Mouse (Mus musculus): ENCODE results near the gene Gstm2. TPM values are rescaled to one million over a fixed set of nuclear protein-coding genes. Genes with fewer than 3 reads are reported as not detected.
"Not testable (repeated sequence)": the region's sequence is repeated elsewhere in the genome, so short reads cannot be mapped to it uniquely, and the experiment has no call there.

The Gstm2 gene
- total RNA-seq (2021) (100 to 1,000 TPM; 231 to 239 TPM), polyA plus RNA-seq (2012; rRNA removed) (133 and 141 TPM in 2 replicates)
- long read RNA-seq, transcript Gstm2-201 (8 exons, 1,064 nt): major isoform, 158 of 189 reads
- long read RNA-seq, partial matches to known transcripts: 11 of 189 reads
- long read RNA-seq, other reads (novel, unspliced or antisense): 20 of 189 reads

DNA sequence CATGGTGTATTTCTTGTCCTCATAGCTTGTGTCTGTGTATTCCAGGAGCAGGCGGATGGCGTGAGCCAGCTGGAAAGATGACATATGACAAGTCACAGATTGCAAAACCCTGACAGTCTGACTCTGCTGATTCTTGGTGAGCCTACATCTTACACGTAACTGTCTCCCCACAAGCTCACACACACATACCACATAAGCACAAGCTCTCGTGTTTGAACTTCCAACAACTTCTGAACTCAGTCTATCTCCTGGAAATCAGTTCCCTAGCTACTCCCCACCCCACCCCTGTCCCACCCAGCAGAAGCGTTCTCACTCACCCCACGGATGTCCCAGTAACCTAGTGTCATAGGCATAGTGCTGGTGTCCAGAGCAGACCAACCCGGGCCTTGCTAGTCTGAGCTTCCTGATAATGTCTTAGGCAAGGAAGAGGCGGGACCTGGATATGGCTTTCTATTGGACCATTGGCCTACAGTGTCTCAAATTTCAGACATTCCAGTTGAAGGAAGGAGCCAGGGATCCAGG lies at the start of gene Gstm2:
TSS of gene Gstm2 (minus strand) at position 413 of the 522 bp plus-strand sequence.
- peak; percentile 79 for DNase-seq

DNA sequence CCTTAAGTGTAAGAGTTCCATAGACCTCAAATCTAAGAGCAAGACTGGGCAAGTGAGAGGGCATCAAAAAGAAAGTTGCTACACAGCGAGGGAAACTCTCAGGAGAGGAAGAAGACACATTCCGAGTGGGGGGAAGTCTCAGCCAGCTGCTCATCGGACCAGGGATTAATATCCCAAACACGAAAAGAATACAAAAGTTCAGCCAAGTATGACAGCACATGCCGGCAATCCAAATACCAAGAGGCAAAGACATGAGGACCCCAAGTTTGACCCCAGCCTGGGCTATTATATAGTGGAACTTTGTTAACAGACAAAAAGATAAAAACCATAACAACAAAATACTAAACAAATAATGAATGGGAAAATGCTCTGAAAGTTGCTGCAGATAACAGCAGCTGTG lies 46.9 kb upstream of the Gstm2 start:
- DNase-seq: no peak

DNA sequence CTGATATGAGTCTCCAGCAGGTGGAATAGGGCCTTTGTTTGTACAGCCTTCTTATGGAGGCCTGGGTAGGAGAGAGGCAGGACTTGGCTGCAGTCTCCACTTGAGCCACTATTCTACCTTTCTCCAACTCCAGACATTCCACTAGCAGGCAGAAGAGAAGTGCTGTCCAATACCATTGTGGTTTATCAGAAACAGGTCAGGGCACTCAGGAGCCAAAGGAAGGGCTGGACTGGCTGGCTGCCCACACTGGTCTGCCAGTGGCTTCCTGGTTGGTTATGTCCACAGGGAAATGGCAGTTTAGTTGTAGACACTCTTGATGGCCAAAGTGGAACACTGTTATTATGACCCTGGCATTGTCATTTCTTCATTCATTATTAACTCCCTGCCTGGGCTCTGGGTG lies 45.9 kb upstream of the Gstm2 start:
- DNase-seq: no peak

DNA sequence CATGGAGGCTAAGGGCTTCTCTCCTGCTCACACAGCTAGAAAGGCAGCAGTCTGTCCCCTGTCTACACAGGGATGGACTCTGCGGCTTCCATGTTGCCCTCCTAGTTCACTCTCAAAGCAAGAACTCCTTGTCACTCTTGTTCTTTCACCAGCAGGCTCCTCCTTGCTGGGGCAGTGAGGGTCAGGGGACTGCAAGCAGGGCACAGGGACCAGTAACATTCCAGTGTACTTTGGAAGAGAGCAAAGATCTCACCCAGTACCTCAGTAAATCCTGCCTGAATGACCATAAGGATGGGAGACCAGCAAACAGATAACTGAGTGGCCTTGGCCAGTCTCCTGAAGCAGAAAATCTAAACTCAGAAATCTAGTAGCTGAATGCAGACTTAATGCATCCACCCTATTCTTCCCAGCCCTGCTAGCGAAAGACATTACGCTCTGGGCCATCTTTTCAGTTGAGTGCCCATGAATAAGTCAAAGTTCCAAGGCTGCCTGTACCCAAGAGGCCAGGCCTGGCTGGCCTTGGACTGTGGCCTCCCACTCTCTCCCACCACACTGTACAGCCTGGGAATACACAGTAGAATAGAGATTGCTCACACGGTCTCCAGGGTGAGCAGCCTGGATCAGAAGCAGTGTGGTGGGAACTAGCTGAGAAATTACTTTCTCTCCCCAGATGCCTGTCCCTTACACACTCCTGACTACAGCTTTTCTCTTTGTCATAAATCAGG lies 42.5 kb upstream of the Gstm2 start:
- no peak for DNase-seq

DNA sequence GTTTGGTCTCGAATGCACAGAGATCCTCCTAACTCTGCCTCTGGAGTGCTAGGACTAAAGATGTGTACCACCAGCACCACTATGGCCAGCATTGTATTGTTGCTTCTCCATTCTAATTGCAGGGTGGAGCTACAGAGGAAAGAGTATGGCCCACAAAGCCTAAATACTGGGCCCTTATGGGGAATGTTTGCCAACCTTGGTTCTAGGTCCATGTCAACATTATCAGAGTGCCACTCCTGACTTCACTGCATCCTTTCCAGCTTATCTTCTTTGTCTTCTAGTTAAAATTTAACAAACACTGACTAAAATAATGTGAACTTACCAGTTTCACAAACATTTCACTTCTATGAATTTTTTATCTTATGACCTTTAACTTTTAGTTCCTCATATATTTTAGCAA lies 40.3 kb upstream of the Gstm2 start:
- no peak for DNase-seq

DNA sequence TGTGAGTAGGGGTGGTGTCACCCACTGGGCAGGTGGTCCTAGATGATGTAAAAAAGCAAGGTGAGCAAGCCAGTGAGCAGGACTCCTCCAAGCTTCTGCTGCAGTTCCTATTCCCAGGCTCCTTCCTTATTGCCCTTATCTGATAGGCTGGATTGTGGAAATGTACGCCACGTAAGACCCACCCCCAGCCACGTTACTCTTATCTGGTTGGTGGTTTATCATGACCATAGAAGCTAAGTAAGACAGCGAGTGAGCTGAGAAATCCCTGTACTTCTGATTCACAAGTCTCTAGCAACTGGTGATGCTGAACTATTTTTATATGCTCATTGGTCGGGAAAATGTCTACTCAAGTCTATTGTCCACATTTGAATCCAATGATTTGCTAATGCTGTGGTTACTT lies 39.8 kb upstream of the Gstm2 start:
- DNase-seq: no peak

DNA sequence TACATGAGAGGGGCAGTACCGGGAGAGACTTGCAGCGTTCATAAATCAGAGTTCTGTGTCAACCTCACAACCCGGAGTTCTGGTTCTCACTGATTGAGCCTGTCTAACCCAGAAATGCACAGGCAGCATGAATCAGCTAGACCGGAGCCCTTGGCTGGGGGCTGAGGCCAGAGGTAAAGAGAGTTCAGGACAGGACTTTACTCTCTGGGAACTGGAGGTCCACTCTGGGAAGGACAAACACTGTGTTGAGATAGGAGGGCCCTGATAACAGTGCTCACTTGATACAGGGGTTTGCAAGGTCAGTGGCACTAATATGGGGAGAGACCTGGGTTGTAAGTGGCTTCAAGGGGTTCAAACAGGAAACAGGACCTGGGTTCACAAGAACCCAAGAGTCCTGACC lies 39.1 kb upstream of the Gstm2 start:
- DNase-seq: peak; percentile 34

DNA sequence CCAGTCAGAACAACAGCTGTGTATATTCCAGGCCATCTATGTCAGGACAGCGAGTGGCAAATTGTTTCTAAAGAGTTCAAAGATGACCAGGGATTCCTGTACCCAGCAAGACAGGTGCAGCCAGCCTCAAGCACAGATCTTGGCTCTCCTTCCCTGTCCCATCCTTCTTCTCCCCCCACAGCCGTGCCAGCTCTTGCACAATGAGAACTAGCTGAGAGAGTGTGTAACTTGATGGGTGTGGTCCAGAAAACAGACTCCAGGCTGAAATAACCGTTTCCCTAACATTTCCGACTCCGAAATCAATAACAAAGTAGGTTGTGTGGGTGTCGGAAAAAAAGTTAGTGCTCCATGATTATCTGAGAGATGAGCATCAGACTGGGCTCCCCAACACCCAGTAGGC lies 36.4 kb upstream of the Gstm2 start:
- DNase-seq: peak; percentile 34

DNA sequence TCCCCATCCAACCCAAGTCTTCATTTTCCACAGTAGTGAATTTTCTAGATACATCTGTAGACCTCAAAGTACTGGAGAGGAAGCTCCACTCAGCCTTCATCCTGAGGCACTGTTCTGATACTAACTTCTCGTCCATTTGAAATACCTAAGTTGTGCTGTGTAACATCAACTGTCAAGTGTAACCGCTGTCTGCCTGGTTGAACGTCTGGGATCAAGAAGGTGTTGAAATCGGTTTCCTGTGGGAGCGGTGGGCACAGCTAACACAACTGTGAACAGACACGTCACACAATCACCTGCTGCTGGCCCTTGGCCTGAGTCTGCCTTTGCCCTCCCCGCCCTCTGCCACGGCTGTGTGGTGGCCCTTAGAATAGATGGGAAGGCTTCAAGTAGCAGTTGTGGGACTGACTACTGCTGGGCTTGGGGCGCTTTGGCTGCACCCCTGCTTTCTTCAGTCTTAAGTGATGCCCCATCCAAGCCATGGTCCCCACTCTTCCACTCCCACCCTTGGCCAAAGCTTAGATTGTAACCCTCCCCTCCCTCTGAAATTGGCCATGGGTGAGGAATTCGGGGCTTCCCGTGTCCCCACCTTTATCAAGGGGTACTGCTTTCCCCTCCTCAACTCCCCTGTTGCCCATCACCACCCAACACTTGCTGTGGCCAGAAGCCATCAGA lies 34.2 kb upstream of the Gstm2 start:
- not testable (repeated sequence) for DNase-seq

DNA sequence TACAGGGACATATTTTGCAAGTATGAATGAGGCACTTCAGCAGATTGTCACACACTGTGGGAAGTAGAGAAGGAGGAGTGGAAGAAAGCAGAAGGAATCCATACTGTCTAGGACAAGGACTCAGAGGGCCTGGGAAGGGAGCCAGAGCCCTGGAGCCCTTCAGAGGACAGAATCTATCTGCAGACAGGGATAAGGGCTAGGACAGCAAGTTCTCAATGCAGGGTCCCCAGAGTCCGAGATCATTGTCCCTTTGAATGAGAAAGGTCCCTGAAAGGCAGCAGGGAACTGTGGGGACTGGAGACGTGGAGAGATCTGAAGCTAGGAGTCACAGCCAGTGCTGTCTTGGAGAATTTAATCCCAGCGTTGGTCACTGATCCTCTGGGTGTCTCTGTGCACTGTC lies 33.0 kb upstream of the Gstm2 start:
- DNase-seq: not testable (repeated sequence)

DNA sequence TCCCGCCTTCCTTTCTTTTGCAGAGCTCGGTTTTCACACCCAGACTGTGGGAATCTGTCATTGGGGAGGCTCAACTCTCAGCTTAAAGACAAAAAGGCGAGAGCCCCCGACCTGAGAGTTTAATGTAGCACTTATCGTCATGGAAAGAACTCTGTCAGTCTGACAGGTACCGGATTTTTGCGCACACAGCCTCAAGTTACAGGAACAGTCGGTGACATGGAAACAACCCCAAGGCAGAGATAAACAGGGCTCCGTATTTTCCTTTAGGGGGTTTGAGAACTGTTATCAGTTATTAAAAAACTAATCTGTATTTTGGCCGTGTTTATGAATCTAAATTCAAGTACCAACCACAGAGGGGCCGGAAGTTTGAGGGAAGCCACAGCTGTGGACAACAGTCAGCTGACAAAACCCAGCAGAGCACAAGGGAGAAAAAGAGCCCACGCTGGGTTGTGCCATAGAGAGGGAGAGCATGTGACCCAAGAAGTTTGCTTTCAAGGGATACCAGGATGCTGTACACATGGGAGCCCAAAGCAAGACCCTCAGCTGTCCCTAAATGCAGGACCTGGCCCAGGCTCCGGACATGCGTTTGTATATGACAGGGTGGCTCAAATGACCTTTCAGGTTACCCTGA lies 32.1 kb upstream of the Gstm2 start:
- DNase-seq: no peak

DNA sequence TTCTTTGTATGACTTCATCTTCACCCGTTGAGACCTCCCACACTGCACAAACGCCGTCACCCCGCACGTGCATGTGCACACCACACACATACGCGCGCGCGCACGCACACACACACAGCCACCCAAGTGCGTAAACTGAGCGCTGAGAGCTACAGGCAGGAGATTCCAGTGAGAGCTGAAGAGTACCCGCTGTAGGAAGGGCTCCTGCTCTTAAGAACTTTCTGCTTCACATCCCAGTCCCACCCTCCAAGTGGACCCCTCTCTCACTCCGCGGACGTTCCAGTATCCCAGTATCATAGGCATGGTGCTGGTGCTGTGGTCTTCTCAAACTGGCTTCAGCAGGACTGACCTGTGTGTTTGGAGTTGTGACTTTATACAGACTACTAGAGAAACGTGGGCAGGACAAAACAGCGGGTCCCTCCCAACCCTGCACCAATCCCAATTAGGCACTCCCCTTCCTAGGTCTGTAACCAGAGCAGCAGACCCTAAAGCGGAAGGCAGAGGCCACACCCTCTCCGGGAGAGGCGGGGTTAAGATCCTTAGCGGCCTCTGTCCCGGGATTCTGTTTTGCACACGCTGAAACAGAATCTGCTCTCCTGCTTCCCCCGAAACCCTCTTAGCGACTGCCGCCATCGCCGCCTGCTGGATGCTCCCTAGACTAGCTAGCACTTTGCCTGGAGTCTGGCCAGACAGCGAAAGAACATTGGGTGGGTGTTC lies 31.4 kb upstream of the Gstm2 start, which contains the start of gene Gstm1:
TSS of gene Gstm1 (minus strand) at position 501 of the 717 bp plus-strand sequence.
- peak; percentile 97 for DNase-seq

DNA sequence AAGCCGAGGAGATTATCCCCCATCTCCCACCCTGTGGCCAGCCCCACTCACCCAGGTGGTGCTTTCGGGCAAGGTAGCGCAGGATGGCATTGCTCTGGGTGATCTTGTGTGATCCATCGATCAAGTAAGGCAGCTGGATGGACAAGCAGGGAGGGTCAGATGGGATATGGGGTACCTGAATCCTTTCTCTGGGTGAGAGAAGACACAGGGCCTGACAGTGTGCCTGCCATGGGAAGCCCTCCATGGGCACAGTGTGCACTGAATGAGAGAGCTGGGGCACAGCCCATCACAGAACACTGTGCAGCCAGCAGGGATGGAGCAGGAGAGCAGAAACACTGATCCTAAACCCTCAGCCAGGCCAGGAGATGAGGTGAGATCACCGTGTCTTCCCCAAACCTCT lies 30.2 kb upstream of the Gstm2 start:
- not testable (repeated sequence) for DNase-seq

DNA sequence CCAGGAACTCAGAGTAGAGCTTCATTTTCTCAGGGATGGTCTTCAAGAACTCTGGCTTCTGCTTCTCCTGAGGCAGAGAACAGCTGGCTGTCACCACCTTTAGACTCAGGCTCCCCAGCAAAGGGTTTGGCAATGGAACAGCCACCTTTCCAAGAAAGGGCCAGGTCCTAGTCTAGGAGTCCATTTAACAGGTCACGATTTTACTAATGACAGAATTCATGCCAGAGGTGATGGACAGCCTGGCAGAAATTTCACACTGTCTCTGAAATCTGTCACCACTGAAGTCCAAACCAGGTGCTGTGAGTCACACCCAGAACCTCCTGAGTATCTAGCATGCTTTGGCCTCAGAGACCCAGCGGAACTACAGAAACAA lies 28.7 kb upstream of the Gstm2 start:
- no peak for DNase-seq

DNA sequence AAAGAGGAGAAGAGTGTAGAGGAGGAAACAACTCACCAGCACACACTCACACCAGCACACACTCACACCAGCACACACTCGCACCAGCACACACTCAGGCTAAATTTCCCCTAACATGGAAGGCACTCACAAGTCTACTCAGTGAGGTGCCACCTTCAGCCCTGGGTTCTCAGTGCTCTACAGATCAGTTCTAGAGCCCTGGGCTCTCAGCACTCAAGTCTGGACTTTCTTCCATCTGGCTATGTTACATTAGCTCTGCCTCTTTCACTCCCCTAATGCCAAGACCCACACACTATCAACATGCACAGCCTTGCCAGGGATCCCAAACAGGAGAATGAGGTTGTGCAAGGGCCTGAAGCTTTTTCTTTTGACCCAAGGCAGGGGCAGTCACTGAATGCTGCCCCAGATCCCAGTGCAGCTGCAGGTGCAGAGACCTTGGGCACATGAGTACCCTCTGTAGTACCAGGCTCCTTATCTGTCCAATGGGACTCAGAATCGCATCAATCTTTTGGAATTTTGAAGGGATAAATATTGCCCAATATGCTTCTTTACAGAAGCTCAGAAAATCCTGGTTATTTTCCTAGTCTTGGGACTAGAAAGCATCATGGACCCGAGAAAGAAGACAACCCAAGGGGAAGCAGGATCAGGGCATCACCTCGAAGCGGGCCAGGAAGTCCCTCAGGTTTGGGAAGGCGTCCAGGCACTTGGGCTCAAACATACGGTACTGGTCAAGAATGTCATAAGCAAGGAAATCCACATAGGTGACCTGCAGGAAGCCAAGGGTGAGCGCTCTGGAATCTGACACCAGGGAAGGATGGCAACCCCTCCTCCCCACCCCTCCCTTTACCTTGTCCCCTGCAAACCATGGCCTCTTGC lies 28.1 kb upstream of the Gstm2 start:
- DNase-seq: peak; percentile 36

DNA sequence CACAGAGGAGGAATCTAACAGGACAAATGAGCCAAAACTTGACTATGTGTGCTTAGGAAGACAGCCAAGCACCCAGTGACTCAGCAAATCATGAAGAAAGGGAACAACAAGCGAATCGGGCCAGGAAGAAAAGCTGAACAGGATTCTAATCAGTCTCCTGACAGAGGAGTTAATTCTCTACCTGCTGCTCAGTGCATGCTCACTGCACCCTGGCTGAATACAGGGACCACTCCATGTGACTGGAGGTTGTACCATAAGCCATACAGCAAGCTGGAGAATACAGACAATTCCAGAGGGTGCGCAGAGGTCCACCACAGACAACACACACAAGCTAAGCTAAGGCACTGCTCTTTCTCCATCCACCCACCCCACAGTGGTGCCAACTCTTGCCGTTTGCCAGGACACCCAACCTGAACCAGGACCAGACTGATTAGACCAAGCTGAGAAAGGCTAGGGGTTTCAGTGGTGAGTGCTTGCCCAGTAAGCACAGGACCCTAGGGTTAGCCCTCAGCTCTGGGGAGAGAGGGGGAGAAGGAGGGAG lies 27.1 kb upstream of the Gstm2 start:
- peak; percentile 86 for DNase-seq

DNA sequence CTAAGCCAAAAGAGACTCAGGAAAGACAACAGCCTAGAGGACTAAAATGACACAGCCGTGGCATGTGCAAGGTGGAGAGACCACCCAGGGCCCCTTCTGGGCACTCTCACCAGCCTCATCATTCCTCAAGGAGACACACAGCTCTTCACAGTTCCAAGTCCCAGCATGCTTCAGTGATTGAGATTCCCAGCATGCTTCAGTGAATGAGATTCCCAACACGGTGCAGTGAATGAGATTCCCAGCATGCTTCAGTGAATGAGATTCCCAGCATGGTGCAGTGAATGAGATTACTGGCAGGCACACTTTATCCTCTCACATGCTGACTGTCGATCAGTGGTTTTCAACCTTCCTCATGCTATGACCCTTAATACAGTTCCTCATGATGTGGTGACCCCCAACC lies 25.3 kb upstream of the Gstm2 start:
- DNase-seq: no peak

DNA sequence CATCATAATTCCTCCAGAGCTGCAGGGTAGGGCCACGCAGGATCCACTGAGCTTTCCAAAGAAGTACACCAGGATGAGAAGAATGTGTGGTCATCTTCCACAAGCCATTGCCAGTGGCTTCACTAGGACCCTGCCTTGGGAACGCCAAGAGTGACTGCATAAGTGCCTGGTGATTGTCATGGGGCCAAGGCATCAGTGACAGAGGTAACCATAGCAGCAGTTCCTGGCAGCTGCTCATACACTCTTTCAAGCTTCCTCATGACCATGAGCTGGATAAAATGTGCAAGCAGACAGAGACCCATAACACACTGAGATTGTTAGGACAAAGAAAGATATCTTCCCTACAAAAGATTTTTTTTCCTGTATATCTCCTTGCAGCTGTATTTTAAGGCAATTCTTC lies 24.0 kb upstream of the Gstm2 start:
- peak; percentile 66 for DNase-seq

DNA sequence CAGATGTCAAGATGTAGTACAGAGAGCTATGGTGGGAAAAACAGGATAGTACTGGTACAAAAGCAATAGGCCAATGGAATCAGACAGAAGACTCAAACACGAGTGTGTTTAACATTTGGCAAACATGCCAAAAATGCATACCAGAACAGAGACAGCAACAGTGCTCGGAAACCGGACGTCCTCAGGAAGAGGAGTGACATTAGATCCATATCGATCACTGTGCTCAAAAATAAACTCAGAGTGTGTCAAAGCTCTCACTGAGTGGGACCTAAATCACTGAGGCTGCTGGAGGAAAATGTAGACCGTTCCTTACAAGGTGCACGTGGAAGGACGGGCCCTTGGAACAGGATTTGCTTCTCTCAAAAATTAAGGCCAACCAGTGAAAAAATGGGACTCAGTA lies 15.8 kb upstream of the Gstm2 start:
- no peak for DNase-seq

DNA sequence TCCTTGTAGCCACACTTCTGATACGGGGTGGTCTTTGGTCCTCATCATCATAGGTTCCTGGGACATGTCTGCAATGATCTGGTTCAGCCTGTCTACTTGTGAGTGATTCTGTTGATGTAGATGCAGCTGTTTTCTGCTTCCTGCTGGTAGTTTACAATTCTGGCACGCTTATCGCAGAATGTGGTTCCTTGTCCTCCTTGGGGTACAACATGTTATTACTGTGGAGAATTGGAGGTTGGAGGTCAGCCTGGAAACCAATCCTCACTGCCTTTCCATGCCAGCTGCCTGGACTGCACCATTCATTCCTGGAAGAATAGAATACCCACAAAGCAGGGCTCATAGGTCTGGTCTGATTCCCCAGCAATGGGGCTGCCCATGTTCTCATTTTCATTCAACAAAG lies 13.2 kb upstream of the Gstm2 start:
- no peak for DNase-seq

DNA sequence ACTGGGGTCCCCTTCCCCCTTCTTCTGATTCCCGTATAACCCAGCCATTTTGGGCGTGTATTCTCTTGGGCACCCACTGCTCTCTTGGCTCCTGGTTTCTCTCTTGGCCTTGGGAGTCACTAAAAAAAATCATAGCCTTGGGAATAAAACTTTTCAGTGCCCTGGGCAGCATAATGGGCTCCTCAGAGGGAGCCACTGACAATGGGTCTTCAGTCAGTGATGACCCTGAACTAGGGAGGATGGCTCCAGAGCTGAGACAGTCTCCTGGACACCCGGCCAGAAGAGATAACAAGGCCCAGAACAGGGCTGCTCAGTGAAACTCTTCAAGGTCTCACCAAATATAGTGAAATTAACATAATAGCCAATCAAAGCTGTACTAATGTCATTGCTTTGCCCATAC lies 12.3 kb upstream of the Gstm2 start:
- DNase-seq: peak; percentile 45
